Mouse (Mus musculus) lung, adult 2 months (tissue): Measurements from ENCODE around the gene Ak7.

Experiments
- CTCF ChIP-seq: fragments of 200-500 bp; IDR thresholded peaks from 2 replicates; pipeline ENCODE4 v1.5.1; 2011; ENCODE audit warnings: mild to moderate bottlenecking, low read length, control low read depth; ENCODE audit not compliant: insufficient read depth
- POLR2A ChIP-seq: fragments of 200-500 bp; IDR thresholded peaks from 2 replicates; pipeline ENCODE4 v1.6.1; 2011; ENCODE audit warnings: low read depth, mild to moderate bottlenecking, control low read depth, low read length, borderline replicate concordance; ENCODE audit errors: extremely low read depth

GRCm38 (mm10) chr12:105738316-105739096, 32.7 kb downstream of the Ak7 start:
- TF ChIP-seq CTCF (no peak), POLR2A (no peak)
